Mouse (Mus musculus): ENCODE results near the gene Rrp36.

DNA sequence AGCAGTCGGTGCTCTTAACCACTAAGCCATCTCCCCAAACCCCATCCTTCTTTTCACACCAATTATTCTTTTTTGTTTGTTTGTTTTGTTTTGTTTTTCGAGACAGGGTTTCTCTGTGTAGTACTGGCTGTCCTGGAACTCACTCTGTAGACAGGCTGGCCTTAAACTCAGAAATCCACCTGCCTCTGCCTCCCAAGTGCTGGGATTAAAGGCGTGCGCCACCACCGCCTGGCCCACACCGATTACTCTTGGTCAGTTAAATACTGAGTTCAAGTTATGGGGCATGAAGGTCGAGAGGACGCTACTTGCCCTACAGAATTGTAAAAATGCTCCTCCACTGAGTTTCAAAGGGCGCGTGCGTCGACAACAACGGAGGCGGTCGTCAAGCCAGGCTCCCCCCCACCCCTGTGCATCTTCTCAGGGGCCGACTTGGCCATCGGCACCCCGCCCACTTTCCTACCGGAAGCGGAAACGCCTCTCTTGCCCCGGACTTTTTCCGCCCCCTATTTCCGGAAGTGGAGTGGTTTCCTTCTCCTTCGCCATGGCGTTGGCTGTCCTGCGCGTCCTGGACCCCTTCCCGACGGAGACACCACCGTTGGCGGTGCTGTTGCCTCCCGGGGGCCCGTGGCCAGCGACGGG is 36.9 kb upstream of the Rrp36 start, which contains the start of gene Pex6:
- TF ChIP-seq GATA1 (IDR thresholded peaks at IDR 0.05; ENCODE audit: low read length) = no peak
- TF ChIP-seq TAL1 (IDR thresholded peaks at IDR 0.05; ENCODE audit: low read length) = no peak

Measured in erythroblast, embryonic 14.5 days (primary cell).